Mouse (Mus musculus) right cerebral cortex, adult 2 months (tissue): ENCODE measurements around the gene Tmem33.

ENCODE experiments used
- DNase-seq, 2 experiments: peaks; one replicate each; pipeline ENCODE4 v3.0.0; 2021 to 2022; ENCODE audit warnings: low spot score in 2 of 2

Tmem33 gene

DNA sequence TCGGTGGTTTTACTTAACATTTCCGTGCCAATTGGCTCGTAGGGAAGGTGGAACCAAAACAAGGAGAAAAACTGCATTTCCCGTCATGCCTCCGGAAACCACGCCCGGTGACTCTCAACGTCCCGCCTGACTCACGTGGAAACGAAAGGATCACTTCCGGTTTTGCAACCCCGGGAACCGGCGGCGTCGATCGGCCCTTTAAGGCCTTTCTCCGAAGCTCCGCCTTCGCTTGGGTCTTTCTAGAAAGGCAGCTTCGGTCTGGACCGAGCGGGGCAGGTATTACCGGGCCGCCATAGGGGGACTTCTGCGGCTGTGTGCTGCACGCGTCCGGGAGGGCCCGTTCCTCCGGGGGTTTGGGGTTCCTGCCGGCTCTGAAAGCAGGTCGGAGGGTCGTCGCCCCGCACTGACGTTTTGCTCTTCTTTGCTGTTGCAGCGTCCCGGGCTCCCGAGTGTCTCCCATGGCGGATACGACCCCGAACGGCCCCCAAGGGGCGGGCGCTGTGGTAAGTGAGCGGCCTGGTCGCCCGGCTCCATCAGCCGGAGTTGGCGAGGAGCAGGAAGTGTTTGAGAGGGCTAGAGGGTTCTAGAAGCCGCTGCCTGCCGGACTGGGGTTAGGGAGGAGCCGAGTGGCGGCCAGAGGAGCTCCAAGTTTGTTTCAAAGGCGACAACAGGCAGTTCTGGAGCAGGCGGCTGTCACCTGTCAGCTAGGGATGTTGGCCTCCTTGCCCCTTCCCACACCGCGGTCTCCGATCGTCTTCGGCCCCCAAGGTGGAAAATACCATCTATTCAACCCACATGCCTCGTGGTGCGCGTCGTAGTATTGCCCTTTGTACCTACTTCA lies at the start of gene Tmem33:
Gene Tmem33 (plus strand): TSS at position 35 of the 841 bp plus-strand sequence.
- peak; percentile 95 for DNase-seq

GRCm38 (mm10) chr5:67213168-67213567 lies 47.2 kb upstream of the Tmem33 start:
- DNase-seq, result no peak

DNA sequence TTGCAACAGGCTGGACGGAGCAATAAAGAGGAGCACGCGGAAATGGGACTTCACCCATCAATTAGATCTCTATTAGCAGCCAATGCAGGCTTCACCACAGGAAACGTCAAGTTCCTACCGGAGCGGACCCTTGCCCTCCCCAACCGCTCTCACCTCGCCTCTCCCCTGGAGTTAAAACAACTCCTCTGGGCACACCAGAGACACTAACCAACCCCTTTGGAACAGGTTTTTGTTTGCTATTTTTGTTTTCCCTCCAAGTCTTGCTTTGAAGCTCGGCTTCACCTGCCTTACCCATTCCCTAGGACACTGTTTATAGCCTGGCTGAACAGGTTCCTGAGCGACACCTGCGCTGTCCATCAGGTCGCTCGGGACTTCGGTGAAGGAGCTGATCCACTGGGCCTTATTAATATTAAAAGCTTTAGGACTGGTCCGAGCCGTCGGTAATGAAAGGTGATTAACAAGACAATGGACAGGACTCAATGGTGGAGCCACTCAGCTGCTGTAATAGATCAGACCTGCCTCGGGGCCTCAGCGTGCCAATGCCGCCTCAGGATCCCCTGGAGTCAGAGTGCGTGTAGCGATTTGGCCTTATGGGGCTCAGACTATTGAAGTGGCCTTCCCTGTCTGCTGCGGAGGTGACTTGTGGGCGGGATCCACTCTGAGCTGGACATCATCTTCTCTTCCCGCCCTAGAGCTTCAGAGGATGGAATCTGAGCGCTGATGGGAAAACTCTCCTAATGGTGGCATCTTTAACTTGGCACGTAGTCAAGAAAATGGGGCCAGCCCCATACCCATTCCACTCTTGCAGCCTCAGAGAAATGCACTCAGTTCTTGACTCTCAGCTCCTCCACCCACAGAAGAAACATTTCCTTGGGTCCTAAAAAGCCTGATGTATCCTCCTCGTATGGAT lies 45.0 kb upstream of the Tmem33 start:
- no peak for DNase-seq

DNA sequence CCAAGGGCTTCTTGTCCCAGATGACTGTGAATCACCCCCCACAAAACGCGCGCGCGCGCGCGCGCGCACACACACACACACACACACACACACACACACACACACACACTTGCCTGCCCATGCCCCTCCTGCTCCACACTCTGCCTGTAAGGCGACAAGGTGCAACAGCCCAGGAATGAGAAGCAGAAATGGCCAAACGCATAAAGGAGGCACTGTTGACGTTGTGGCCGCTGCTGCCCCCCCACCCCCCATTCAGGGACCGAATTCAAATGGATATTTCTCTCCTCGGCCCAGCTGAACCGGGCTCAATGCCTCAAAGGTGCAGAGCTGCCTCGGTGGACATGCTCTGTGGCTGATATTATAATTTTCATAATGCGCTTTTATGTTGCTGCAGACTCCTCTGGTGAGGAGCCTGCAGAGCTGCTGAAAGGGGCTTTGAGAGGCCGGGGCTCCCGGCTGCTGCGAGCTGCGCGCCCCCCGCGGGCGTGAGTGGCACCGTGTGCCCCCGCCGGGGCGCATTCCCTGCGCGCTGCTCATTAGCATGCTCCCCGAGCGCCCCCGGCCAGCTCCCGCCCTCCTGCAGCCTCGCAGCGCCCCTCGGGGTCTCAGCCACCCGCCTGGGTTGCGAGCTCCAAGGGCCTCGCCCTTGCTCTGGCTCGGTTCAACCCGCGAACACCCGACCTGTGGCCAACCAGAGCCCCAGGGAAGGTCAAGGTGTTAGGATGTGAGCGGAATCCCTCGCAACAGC lies 44.2 kb upstream of the Tmem33 start:
- no peak for DNase-seq

- no peak for DNase-seq
Observed at GRCm38 (mm10) chr5:67216779-67217095, 43.6 kb upstream of the Tmem33 start.

- no peak for DNase-seq
Observed at GRCm38 (mm10) chr5:67221901-67222300, 38.5 kb upstream of the Tmem33 start.

DNA sequence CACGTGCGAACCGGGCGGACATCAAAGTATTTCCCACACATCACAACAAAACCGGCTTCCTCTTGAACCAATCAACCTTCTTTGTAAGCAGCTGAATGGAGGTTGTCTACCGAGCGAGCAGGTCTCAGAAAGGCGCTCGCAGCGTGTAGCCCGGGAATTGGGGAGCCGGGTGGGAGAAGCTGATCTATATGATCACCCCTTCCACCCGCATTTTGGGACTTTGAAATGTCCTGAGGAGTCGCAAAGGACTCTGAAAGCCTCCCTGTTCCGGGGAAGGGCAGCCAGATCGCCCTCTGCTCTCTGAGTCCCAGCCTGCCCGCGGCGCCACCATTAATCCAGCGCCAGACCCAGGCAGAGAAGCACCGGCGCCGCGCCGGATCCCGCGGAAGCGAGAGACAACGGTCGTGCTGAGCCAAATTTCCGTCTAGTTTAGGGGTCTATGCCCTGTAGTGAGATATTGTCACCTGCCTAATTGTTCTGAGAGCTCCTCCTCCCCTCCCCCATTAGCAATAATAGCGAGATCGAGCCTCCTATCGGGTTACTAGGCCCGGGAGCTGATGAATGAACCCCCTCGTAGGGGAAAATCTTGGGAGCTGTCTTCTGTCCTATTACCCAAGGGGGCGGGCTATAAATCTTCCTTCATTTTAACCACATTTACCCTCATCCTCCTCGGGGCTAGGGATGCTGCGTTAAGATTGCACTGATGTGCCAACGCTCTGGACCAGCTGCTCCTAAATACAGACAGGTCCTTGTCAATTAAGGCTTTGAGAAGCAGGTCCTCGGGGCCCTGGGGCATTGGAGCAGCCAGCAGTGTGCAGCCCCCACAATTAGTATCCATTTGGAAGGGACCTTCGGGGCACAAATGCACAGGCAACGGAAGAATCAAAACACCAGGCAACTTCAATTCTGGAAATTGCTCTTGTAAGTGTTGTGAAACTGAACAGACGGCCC lies 37.6 kb upstream of the Tmem33 start:
- no peak for DNase-seq

- no peak for DNase-seq
Observed at GRCm38 (mm10) chr5:67223391-67224121, 36.8 kb upstream of the Tmem33 start.

DNA sequence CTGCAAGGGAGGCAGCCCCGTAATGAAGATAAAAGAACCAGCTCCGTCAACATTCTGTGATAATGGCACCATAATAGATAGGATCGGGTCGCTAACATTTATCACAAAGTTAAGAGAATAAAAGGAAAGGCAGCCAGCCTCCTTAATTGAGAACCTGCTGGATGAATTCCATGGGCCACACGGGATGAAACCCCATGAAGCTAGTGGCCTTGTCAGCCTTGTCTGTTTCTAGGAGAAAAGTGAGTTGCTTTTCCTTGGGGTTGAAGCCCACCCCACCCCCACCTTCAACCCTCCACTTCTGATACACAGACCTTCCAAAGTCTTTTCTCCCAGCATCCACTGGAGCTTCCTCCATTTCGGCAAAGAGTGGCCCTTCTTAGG lies 36.3 kb upstream of the Tmem33 start:
- no peak for DNase-seq

GRCm38 (mm10) chr5:67225758-67226157 lies 34.6 kb upstream of the Tmem33 start:
- DNase-seq, result no peak

GRCm38 (mm10) chr5:67227261-67227660 lies 33.1 kb upstream of the Tmem33 start:
- no peak for DNase-seq

- no peak for DNase-seq
Observed at GRCm38 (mm10) chr5:67227682-67228444, 32.5 kb upstream of the Tmem33 start.

- DNase-seq, result no peak
Observed at GRCm38 (mm10) chr5:67234682-67235081, 25.7 kb upstream of the Tmem33 start.

GRCm38 (mm10) chr5:67235462-67235861 lies 24.9 kb upstream of the Tmem33 start:
- no peak for DNase-seq

DNA sequence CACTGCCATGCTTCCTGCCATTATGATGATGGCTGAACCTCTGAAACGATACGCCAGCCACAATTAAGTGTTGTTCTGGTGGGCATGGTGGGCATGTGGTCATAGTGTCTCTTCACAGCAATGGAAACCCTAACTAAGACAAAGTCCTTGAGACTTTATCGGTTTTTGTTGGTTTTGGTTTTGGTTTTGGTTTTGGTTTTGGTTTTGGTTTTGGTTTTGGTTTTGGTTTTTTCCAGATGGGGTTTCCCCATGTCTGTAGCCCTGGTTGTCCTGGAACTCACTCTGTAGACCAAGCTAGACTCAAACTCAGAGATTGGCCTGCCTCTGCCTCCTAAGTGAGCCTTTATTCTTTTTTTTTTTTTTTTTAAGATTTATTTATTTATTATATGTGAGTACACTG lies 23.8 kb upstream of the Tmem33 start:
- DNase-seq, result no peak

GRCm38 (mm10) chr5:67238303-67238702 lies 22.1 kb upstream of the Tmem33 start:
- DNase-seq, result no peak

- no peak for DNase-seq
Observed at GRCm38 (mm10) chr5:67241713-67242112, 18.7 kb upstream of the Tmem33 start.

- DNase-seq, result no peak
Observed at GRCm38 (mm10) chr5:67243231-67243630, 17.1 kb upstream of the Tmem33 start.

GRCm38 (mm10) chr5:67252261-67252660 lies 8.1 kb upstream of the Tmem33 start:
- DNase-seq, result no peak

DNA sequence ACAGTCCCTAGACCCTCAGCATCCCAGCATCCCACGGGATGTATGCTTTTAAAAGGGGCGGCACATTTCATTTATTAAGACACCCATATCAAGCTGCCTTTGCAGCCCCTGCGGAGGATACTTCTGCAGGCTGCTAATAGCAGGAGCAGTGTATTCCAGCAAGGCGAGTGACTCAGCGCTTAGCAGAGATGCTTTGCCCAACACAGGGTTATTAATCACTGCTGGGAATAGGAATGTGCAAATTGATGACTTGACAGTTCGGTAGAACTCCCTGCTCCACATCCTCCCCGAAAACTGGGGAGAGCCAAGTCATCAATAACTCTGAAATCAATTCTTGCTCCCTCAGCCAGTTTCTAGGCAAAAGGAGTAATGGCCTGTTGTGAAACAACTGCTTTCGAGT lies 4.7 kb upstream of the Tmem33 start:
- no peak for DNase-seq
